Mouse (Mus musculus) embryo, embryonic 9.5 days (tissue): ENCODE measurements at regions not wholly inside any gene's neighbourhood (a gene's known extent, or its start where the extent isn't known, plus 50 kb on each side); places are given as distances from the start of the nearest gene placed in this dataset.

Source experiments
- DNase-seq: peaks from one replicate; pipeline ENCODE4 v3.0.0-alpha.2; 2017; ENCODE audit errors: extremely low spot score

DNA sequence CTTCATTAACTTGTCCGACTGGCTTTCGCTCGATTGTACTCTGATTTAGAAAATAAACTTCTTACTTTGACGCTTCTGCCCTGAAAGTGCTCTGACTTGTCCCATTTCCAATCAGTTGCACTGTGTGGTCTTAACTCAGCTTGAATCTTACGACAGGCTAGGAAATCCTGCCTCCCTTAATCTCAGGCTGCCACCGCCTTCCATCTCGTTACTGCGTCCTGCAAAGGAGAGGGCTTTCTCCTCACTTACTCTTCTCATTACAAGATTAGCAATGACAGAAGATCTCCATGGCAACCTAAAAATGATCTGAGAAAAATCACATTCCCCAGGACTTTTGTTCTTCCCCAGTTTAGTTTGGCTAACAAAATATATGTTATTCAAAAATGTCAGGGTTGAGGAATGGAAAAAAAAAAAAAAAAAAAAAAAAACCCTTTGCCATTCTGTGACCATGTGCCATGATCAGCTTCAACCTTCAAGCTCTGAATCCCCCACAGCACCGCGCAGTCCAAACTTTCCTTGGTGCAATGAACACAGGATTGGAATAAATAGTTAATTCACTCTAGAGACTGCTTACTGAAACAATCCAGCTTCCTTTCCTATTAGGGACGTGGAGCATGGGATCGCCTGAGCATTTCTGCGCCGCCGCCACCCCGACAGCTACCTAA, 494.1 kb downstream of the Lmo4 start:
- no peak for DNase-seq

- no peak for DNase-seq
Measured at GRCm38 (mm10) chr3:143706679-143707078, 498.3 kb downstream of the Lmo4 start.

DNA sequence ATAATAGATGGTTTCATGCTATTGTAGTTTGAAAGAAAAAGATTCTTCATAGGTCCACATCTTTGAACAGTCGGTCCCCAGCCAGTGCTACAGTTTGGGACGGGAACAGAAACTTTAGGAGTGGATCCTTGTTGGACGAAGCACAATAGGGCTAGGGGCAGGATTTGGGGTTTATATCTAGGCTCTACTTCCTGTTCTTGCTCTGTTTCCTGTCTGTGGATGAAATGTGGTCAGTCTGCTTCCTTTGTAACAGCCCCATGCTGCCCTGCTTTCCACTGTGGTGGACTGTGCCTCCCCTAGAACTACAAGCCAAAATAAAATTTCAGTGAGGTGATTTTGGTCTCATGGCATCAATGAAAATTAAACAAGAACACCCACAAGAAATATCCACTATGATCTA, 510.2 kb downstream of the Lmo4 start:
- DNase-seq: no peak

- DNase-seq: no peak
Measured at GRCm38 (mm10) chr3:143685742-143686141, 519.3 kb downstream of the Lmo4 start.

- DNase-seq: no peak
Measured at GRCm38 (mm10) chr3:143678186-143678585, 526.8 kb downstream of the Lmo4 start.

DNA sequence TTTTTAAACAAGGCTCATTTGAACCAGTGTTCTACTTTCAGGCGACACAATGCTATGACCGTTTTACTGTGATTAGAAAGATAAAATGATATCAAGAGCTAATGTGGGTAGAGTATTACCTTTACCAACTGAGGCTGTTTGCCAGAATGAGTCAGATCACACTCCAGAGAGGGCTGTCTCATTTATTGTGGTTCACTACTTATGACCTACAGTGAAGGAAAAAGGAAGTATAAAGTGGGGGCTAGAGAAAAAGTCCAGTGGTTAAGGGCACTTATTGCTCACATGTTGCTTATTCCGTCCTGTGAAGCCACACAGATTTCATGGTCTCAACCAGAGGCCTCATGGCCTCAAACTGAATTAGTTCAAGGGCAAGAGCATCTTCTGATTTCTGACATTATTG, 530.2 kb downstream of the Lmo4 start:
- DNase-seq: no peak

GRCm38 (mm10) chr3:143674446-143674845, 530.6 kb downstream of the Lmo4 start:
- no peak for DNase-seq

DNA sequence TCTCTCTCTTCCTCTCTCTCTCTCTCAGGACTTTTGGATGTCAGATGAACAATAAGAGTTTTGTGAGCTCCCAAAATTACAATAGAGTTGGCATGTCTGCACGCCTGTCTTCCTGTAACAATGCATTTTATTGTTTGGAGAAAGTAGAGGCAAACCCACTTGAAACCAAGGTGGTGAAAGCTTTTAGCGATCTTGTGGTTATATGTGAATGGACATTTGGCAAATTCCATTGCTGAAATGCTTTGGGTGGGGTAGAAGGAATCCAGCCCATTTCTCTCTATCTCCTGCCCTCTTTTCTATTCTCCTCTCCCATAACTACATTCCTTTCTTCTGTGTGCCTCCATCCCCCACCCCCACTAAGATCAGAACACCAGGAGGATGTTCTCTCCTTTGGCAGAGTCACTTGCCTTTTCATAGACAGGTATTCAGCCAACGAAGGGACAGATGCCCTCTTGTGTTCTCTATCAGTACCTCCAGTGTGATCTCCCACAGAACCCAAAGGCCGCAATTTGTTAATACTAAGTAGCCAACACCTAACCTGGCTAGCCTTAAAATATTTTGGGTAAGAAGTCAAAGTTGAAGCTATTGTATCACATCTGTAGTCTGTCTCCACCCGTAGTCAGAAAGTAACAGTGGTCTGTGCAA, 542.9 kb downstream of the Lmo4 start:
- DNase-seq: no peak

- no peak for DNase-seq
Measured at GRCm38 (mm10) chr3:143659421-143659978, 545.5 kb downstream of the Lmo4 start.

DNA sequence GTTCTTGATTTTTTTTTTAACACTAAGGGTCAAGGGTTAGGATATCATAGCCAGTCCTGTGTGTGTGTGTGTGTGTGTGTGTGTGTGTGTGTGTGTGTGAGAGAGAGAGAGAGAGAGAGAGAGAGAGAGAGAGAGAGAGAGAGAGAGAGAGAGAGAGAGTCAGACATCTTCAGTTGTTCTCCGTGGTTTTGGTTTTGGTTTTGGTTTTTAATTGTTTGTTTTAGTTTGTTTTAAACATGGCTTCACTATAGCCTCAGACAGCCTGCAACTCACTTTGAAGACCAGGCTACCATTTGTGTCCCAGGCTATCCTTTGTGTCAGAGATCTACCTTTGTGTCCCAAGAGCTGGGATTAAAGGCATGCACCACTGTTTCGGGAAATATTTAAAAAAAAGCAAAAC, 557.8 kb downstream of the Lmo4 start:
- DNase-seq: no peak

DNA sequence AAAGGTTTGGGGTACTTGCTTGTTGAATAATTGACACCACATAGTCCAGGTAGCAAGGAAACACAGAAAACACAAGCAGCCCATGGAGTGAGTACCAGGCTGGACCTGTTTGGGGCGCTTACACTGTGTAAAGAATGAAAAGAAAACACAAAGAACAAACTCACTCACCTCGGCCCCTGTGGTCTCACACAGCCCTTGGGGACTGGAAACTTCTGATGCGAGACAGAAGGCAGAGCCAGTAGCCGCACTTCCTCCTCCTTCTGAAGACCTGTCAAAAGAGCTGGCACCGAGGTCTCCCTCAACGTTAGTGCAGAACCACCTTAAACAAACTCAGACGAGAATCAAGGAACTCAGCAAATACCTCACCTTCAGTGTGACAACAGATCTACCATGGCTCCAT, 558.2 kb downstream of the Lmo4 start:
- no peak for DNase-seq

DNA sequence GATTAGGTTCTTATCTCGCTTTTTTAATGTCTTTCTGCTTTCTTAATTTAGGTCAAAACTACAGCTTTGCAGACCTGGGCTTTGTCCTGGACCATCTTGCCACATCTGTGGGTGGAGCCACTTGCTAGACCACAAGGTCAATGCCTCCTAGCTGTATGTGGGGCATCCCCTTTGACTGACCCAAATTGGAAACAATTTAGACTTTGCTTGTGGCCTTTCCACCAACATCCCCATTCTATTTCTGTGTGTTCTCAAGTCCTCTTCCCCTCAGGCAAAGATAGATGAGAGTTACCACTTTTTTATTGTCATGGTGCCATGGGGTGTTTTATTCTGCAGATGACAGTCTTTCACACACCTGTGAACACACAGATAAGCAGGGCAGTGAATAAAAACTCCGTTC, 572.0 kb downstream of the Lmo4 start:
- DNase-seq: no peak

DNA sequence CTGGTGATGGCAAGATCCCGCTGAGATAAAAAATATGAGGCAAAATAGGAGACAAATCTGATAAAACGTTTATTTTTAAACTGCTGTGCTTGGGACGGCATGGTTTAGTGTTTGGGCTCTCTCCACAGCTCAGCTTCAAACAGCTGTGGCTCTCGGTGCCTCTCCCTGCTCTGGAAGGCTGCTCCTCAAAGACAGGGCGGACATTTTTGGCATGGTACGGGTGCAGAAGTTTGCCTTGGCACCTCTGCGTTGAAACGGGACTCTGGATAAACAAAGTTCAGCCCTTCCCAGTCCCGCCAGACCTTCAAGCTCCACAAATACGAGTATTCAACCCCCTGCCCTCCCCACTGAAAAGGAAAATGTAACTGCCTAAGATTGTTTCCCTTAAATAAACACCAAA, 573.8 kb downstream of the Lmo4 start:
- DNase-seq: no peak

GRCm38 (mm10) chr3:143624906-143625305, 580.1 kb downstream of the Lmo4 start:
- DNase-seq: no peak

- no peak for DNase-seq
Measured at GRCm38 (mm10) chr3:143622275-143622674, 582.7 kb downstream of the Lmo4 start.

GRCm38 (mm10) chr3:143619125-143619524, 585.9 kb downstream of the Lmo4 start:
- DNase-seq: no peak

GRCm38 (mm10) chr3:143614895-143615294, 590.1 kb downstream of the Lmo4 start:
- no peak for DNase-seq

DNA sequence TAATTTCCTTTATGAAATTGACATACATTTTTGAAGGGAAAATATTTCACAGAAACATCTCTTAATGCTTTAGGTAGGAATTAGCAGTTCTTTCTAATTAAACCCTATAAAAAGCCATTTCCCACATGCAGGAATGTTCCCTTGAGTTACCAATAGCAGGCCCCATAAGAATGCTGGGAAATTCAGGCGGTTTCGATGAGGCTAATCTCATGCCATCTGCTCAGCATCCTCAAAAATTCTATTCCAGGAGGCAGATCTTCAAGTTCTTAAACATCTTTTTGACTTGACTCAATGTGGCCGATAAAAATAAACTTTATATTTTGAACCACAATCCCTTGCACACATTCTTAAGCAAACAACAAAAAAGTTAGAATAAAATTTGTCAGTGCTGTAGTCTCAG, 591.0 kb downstream of the Lmo4 start:
- no peak for DNase-seq

DNA sequence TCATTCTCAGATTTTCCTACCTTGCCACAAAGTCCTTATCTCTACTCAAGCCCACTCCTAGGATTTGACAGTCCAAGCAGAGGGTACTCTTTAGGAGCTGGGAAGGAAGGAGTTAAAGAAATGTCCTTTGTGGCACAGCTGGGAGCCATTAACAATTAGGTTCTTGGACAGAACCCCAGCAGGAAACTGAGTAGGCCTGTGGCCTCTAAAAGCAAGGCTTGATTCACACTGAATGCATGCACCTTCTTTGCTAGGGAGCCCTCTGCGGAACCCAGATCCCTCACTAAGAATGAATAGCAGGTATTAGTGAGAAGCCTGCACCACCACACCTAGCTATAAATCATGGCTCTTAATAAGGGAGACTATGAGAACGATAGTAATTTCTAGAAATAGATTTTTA, 595.3 kb downstream of the Lmo4 start:
- DNase-seq: no peak

- peak; percentile 31 for DNase-seq
Measured at GRCm38 (mm10) chr3:143599120-143599519, 605.9 kb downstream of the Lmo4 start.

GRCm38 (mm10) chr3:143596949-143597593, 607.9 kb downstream of the Lmo4 start:
- peak; percentile 28 for DNase-seq

- DNase-seq: no peak
Measured at GRCm38 (mm10) chr3:143596011-143596683, 608.9 kb downstream of the Lmo4 start.
